Mouse (Mus musculus): ENCODE results near the gene Mrps15. TPM values are rescaled to one million over a fixed set of nuclear protein-coding genes. Genes with fewer than 3 reads are reported as not detected.
A peak's percentile ranks its signal among the peaks of the same experiment; 100 is the strongest.

Gene Mrps15
- 57.6 and 61.1 TPM in 2 replicates for total RNA-seq (2012; rRNA removed)

DNA sequence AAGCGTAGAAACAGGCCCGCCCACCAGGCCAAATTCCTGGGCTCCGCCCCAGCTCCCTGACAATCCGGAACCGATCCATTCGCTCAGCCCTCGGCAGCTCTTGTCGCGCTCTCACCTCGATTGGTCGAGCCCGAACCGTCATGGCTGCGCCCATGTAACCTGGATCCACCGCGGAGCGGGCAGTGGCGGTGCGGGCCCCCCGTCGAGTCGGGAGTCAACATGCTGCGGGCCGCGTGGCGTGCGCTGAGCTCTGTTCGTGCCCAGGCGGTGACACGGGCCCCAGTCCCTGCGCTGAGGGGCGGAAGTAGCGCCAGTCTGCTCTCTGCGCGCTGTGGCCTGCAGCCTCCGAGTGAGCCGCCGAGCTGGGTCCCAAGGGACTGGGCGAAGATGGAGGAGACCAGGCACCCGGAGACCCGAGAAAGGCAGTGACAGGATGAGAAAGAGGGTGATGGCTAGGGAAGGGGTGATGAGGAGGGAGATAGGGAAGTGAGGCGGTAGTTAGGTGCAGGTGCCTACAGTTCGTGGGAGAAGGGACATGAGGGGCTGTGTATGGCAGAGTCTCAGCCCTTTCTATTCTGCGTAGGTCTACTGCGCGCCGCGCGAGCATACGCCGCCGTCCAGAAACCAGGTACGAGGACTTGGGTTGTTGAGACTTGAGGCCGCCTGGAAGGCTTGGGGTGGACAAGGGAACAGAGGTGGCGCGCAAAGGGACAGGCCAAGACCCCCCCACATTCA is at the start of gene Mrps15:
Mrps15 (plus strand) TSS at position 75 of the 735 bp plus-strand sequence.
- peak within 1 kb of the TSS; percentile 15; the same call in 1 of the 2 replicates for H3K27ac ChIP-seq (ENCODE audit: insufficient read depth, low read depth, low read length, poor library complexity, severe bottlenecking)
- H3K9me3 ChIP-seq (ENCODE audit: control insufficient read depth, insufficient read depth, low read depth, low read length) = no peaks in the 10 kb centered on the region
- no peak for TF ChIP-seq ZC3H11A (IDR thresholded peaks at IDR 0.05; ENCODE audit: borderline replicate concordance, low read depth, low read length)
- no peak for TF ChIP-seq CHD2 (IDR thresholded peaks at IDR 0.05; ENCODE audit: low read depth, low read length)
- no peak for TF ChIP-seq MAFK (IDR thresholded peaks at IDR 0.05; ENCODE audit: insufficient read depth, low read depth, low read length)
- TF ChIP-seq HCFC1 (IDR thresholded peaks at IDR 0.05; ENCODE audit: borderline replicate concordance, insufficient read depth, low read length) = peak; percentile 91
- H3K36me3 ChIP-seq (ENCODE audit: control insufficient read depth, insufficient read depth, low read length, poor library complexity, severe bottlenecking) = peaks cover 9% of the 10 kb centered on the region
- in situ Hi-C loops (cut with MboI; ENCODE audit: low sequenced_read_pairs in 2 of 2, unreplicated experiment in 2 of 2) = no loop called here
- H3K9ac ChIP-seq (ENCODE audit: insufficient read depth, low read depth, low read length, poor library complexity, severe bottlenecking) = peak within 1 kb of the TSS; percentile 80
- peak; percentile 91 for DNase-seq (ENCODE audit: low read depth, low spot score)
- H3K4me3 ChIP-seq (ENCODE audit: insufficient read depth in 1 of 2, low read depth in 1 of 2, low read length in 2 of 2, poor library complexity in 1 of 2, severe bottlenecking in 1 of 2) = peak within 1 kb of the TSS; percentile 84 to 94
- H3K4me1 ChIP-seq (ENCODE audit: control insufficient read depth in 2 of 2, insufficient read depth in 2 of 2, low read length in 2 of 2, poor library complexity in 1 of 2) = peaks cover 0 to 5% of the 10 kb centered on the region in 2 experiments; a peak in 2 of 4 replicates

DNA sequence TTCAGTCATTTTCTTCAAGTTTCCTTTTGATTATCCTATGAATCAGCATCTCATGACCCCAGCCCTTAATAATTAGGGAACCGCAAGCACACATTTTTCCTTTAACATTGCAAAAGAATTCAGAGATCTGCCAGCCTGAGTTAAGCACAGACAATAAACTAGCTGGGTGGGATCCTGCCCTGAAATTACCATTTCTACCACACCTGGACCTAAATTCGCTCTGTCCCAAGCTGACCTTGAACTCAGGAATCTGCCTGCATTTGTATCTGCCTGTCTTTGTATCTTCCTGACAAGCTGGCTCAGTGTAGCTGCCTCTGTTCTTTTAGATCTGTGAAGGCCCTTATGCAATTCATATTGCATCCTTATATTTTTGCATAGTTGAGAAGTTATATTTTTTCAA is 48.9 kb upstream of the Mrps15 start:
- no peak for TF ChIP-seq ZC3H11A (IDR thresholded peaks at IDR 0.05; ENCODE audit: borderline replicate concordance, low read depth, low read length)
- TF ChIP-seq CHD2 (IDR thresholded peaks at IDR 0.05; ENCODE audit: low read depth, low read length) = no peak
- TF ChIP-seq HCFC1 (IDR thresholded peaks at IDR 0.05; ENCODE audit: borderline replicate concordance, insufficient read depth, low read length) = no peak
- TF ChIP-seq ZNF384 (IDR thresholded peaks at IDR 0.05; ENCODE audit: low read depth, low read length) = no peak
- TF ChIP-seq MAFK (IDR thresholded peaks at IDR 0.05; ENCODE audit: insufficient read depth, low read depth, low read length) = no peak
- DNase-seq (ENCODE audit: low read depth, low spot score) = no peak
- no peak overlapping the region for H3K4me3 ChIP-seq (ENCODE audit: insufficient read depth in 1 of 2, low read depth in 1 of 2, low read length in 2 of 2, poor library complexity in 1 of 2, severe bottlenecking in 1 of 2)
- H3K36me3 ChIP-seq (ENCODE audit: control insufficient read depth, insufficient read depth, low read length, poor library complexity, severe bottlenecking) = no peaks in the 10 kb centered on the region
- no peak overlapping the region for H3K27ac ChIP-seq (ENCODE audit: insufficient read depth, low read depth, low read length, poor library complexity, severe bottlenecking)
- no peaks in the 10 kb centered on the region for H3K9me3 ChIP-seq (ENCODE audit: control insufficient read depth, insufficient read depth, low read depth, low read length)
- no peak overlapping the region for H3K9ac ChIP-seq (ENCODE audit: insufficient read depth, low read depth, low read length, poor library complexity, severe bottlenecking)
- peaks cover 4 to 24% of the 10 kb centered on the region in 2 experiments; a peak in 3 of 4 replicates for H3K4me1 ChIP-seq (ENCODE audit: control insufficient read depth in 2 of 2, insufficient read depth in 2 of 2, low read length in 2 of 2, poor library complexity in 1 of 2)
- in situ Hi-C loops (cut with MboI; ENCODE audit: low sequenced_read_pairs in 2 of 2, unreplicated experiment in 2 of 2) = no loop called here

DNA sequence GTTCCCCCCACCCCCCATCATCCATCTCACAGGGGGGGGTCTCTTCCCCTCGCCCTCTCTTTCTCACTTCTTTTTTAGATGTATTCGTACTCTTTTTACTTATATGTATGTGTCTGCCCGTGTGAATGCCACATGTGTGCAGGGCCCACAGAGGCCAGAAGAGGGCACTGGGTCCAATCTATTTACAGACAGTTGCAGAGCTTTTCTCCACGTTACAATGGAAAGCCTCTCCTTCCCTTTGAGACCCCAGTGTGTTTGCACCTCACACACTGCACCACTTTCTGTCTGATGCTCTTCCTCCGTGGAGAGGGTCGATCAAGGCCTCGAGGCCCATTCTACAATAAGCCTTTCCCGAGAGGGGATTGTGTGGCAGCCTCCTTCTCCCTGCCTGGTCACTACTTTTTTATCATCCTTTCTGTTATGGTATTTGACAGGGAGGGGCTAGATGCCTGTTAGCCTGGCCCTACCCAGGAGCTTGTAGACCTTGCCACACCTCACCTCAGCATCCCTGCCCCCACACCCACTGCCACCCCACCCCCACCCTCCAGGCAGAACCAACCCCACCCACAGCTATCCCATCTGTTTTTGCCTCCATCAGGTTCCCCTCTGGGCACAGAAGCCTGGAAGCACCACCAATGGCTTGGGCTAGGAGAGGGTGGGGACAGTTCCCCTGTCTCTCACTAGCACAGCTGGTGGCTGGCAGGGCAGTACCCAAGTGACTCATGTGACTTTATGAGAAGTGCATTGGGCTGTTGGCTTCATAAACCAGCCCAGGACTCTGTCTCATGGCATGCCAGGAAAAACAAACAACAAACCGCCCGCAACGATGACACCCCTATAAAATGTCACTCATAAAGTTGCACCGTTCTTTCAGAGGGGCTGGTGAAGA is 45.2 kb upstream of the Mrps15 start:
- H3K4me1 ChIP-seq (ENCODE audit: control insufficient read depth in 2 of 2, insufficient read depth in 2 of 2, low read length in 2 of 2, poor library complexity in 1 of 2) = peaks cover 4 to 23% of the 10 kb centered on the region in 2 experiments; a peak in 3 of 4 replicates
- DNase-seq (ENCODE audit: low read depth, low spot score) = no peak
- in situ Hi-C loops (cut with MboI; ENCODE audit: low sequenced_read_pairs in 2 of 2, unreplicated experiment in 2 of 2) = no loop called here
- H3K4me3 ChIP-seq (ENCODE audit: insufficient read depth in 1 of 2, low read depth in 1 of 2, low read length in 2 of 2, poor library complexity in 1 of 2, severe bottlenecking in 1 of 2) = no peak overlapping the region
- TF ChIP-seq MAFK (IDR thresholded peaks at IDR 0.05; ENCODE audit: insufficient read depth, low read depth, low read length) (no peak), ZC3H11A (IDR thresholded peaks at IDR 0.05; ENCODE audit: borderline replicate concordance, low read depth, low read length) (0 out of 2 replicates have a peak, but pooled peaks have one; percentile 27)
- no peak overlapping the region for H3K9ac ChIP-seq (ENCODE audit: insufficient read depth, low read depth, low read length, poor library complexity, severe bottlenecking)
- no peaks in the 10 kb centered on the region for H3K36me3 ChIP-seq (ENCODE audit: control insufficient read depth, insufficient read depth, low read length, poor library complexity, severe bottlenecking)
- no peaks in the 10 kb centered on the region for H3K9me3 ChIP-seq (ENCODE audit: control insufficient read depth, insufficient read depth, low read depth, low read length)
- H3K27ac ChIP-seq (ENCODE audit: insufficient read depth, low read depth, low read length, poor library complexity, severe bottlenecking) = peak overlapping the region; percentile 1; the same call in 1 of the 2 replicates

DNA sequence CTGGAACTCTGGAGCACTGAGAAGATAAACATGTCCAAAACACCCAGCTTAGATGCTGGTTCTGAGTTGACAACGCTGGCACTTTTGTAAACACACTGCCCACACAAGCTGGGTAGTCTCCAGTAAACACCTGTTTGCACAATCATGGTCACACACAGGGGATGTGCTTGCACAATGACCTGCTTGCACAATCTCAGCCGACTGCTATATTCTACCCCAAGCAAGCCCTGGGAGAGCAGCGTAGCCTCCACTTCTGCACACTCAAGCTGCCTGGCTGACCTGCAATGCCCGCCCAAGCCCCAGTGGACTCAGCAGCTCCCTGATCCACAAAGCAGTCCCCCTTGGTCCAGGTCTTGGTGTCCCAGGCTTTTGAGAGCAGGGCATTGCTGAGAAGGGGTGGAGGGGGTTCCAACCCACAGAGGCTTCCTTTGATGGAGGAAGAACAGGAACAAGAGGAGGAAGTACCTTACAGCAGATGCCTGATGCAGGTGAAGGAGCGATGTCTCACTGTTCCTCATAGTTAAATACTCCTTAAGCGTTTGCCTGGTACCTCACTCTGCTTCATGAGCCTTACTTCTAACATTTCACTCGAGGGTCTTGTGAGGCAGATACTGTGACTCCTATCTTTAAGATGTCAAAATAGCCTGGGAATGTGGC is 28.9 kb upstream of the Mrps15 start:
- no peak overlapping the region for H3K9ac ChIP-seq (ENCODE audit: insufficient read depth, low read depth, low read length, poor library complexity, severe bottlenecking)
- H3K4me3 ChIP-seq (ENCODE audit: insufficient read depth in 1 of 2, low read depth in 1 of 2, low read length in 2 of 2, poor library complexity in 1 of 2, severe bottlenecking in 1 of 2) = no peak overlapping the region
- in situ Hi-C loops (cut with MboI; ENCODE audit: low sequenced_read_pairs in 2 of 2, unreplicated experiment in 2 of 2) = no loop called here
- TF ChIP-seq ZC3H11A (IDR thresholded peaks at IDR 0.05; ENCODE audit: borderline replicate concordance, low read depth, low read length) = no peak
- no peak for TF ChIP-seq ZNF384 (IDR thresholded peaks at IDR 0.05; ENCODE audit: low read depth, low read length)
- no peak for TF ChIP-seq CHD2 (IDR thresholded peaks at IDR 0.05; ENCODE audit: low read depth, low read length)
- no peaks in the 10 kb centered on the region for H3K36me3 ChIP-seq (ENCODE audit: control insufficient read depth, insufficient read depth, low read length, poor library complexity, severe bottlenecking)
- H3K4me1 ChIP-seq (ENCODE audit: control insufficient read depth in 2 of 2, insufficient read depth in 2 of 2, low read length in 2 of 2, poor library complexity in 1 of 2) = peaks cover 0 to 5% of the 10 kb centered on the region in 2 experiments; a peak in 1 of 4 replicates
- H3K9me3 ChIP-seq (ENCODE audit: control insufficient read depth, insufficient read depth, low read depth, low read length) = no peaks in the 10 kb centered on the region
- no peak overlapping the region for H3K27ac ChIP-seq (ENCODE audit: insufficient read depth, low read depth, low read length, poor library complexity, severe bottlenecking)
- DNase-seq (ENCODE audit: low read depth, low spot score) = no peak

Data from ES-E14 (cell line).